Mouse (Mus musculus) T-helper 2 cell (primary cell): ENCODE data around the gene Lats2.
"Not testable (repeated sequence)": the region's sequence is repeated elsewhere in the genome, so short reads cannot be mapped to it uniquely, and the experiment has no call there.

Source experiments
- in situ Hi-C: fragments of 300-600 bp; cut with MboI, MseI; formaldehyde crosslinking; loops from one replicate; pipeline ENCODE4 v1.15.1; 2025; ENCODE audit warnings: high pct_unique_total_duplicates

The Lats2 gene

DNA sequence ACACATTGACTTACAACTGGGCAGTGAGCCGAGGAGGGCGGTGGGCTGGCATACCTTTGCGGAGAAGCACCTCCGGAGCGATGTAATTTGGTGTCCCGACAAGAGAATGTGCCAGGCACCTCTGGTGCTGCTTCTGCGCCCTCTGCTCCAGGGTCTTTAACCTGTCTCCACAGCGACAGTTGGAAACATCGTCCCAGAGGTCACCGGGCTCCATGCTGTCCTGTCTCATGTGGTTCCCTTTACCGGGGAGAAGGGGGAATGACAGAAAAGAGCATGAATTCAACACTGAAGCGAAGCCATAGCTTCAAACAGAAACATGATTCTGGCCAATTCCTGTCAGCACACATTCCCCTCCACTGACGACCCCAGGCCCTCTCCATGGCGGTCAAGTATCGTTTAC lies 62.1 kb downstream of the Lats2 start:
- in situ Hi-C loops: no loop called here

DNA sequence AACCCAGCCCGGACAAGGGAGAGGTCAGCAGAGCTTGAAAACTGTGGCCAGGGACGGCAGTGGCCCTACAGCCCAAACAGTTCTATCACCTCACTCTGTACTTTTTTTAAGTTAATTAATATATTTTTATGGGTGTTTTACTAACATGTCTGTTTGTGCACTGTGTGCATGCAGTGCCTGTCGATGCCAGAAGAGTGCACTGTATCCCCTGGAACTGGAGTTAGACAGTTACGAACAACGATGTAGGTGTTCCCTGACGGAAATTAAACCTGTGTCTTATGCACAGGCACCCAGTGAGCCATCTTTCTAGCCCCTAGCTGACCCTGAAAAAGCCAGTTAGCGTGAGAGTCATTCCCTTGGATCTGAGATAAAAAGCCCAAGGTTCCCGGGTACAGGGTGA lies 62.6 kb downstream of the Lats2 start:
- in situ Hi-C loops: no loop called here

DNA sequence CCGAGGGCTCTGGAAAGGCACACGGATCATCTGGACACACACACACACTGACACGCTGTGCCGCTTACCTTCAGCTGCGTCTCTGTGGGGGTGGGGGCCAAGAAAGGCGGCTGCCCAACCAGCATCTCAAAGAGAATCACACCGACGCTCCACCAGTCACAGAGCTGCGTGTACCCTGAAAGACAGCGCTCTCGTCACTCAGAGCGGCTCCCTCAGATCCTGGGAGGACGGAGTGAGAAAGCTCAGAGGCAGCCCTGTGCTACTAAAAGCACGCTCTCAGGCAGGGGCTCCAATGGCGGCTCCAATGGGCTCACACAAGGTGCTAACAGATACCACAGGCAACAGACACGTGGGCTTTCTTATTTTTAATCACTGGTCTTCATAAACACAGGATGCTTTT lies 63.9 kb downstream of the Lats2 start:
- in situ Hi-C loops: no loop called here

DNA sequence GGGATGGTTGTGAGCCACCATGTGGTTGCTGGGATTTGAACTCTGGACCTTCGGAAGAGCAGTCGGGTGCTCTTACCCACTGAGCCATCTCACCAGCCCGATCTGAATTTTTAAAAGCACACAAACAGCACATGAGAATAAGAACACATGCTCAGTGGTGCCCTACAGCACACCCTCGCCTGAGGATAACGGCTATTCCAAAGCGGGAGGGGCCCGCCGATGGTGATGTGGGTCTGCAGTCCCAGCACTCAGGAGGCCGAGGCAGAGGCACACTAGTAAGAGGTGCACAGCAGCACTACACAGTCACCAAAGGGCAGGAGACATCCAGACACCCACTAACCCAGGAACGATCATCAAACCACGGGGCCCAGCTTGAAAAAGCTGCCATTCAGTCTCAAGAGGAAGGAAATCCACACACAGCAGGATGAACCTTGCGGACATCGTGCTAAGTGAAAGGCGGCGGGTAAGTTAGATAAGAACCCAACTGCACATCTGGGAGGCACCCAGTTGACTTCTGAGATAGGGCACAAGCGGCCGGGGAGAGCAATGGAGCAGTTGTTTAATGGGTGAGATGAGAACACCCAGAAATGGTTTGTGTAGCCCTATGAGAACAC lies 65.6 kb downstream of the Lats2 start:
- in situ Hi-C loops: no loop called here

DNA sequence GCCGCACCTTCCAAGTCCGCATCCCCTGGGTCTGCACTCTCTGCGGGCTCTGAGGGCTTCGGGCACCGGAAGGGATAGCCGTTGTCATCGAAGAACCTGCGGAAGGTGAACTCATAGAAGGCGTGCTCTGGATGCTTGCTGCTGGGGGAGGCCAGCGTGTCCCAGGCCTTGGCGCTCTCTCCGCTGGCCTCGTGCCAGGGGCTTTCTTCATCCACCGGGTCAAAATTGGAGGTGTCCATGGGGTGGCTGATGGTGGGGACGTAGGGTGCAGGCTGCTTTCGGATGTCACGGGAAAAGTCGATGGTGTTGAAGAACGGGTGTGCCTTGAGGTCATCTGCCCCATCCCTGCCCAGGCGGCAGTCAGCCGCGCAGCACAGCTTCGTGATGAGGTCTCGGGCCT lies 66.9 kb downstream of the Lats2 start:
- in situ Hi-C loops: no loop called here

DNA sequence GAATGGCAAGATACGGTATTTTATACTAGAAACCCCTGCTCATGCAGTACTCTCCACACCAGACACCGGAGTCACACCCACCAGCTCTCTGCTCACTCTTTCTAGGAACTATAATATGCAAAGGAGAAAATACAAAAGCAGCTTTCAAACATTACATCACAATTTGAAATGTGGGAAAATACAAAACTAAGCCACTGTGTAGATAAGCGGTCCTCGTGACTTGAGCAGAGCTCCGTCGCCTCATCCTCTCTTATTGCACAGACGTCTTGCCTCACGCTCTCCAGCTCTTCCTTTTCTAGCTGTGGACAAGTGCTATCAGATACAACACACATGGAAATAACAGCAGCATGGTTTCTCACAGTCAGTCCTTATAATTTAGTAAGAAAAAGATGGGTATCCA lies 67.5 kb downstream of the Lats2 start:
- in situ Hi-C loops: no loop called here

DNA sequence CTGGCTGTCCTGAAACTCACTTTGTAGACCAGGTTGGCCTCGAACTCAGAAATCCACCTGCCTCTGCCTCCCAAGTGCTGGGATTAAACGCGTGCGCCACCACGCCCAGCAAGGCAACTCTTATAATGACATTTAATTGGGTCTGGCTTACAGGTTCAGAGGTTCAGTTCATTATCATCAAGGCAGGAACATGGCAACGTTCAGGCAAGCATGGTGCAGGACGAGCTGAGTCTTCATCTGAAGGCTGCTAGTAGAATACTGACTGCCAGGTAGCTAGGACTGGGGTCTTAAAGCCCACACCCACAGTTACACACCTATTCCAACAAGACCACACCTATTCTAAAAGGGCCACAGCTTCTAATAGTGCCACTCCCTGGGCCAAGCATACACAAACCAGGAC lies 70.1 kb downstream of the Lats2 start:
- in situ Hi-C loops: not testable (repeated sequence)

DNA sequence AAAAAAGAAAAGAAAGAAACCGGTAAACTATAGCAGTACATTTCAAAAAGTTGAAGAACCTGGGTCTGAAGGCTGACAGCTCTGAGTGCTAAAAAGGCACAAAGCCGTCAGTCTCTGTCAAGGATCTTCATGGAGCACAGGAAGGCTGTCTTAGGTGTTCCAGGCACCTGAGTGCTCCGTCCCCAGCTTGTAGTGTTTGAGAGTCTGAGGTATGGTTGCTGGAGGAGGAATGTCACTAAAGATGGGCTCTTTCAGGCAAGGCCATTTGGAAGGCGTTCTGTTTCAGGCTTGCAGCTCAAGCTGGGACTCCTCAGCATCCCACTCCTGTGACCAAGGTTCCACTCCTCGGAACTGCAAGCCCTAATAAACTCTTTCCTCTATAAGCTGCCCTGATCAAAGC lies 70.7 kb downstream of the Lats2 start:
- in situ Hi-C loops: no loop called here

DNA sequence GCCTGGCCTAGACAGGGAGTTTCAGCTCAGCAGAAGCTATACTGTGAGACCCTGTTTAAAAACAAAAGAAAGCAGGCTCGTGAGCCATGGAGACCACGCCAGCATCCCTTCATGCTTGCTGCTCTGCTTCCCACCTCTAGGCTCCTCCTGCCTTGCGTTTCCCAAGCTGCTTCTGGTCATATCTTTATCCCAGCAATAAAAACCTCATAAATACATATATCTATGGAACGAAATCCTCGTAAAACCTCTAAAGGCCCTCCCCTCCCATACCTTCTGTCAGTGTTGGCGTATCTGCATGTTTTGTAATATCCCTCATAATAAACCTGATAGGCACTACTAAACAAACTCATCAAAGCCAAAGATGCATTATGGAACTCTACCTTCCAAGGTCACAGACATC lies 71.5 kb downstream of the Lats2 start:
- in situ Hi-C loops: no loop called here

DNA sequence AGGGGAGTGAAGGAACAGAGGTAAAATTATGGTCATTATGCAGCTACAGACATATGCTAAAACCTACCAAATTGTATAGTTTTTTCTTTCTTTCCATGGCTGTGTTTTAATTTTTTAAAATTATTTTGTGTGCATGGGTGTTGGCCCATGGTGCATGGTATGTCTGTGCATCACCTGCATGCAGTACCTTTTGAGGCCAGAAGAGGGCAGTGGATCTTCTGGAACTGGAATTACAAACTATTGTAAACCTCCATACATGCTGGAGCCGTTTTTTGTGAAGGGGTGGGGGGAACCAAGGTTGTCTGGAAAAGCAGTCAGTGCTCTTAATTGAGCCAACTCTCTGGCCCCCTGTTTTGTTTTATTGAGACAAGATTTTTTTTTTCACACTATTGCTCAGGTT lies 73.6 kb downstream of the Lats2 start:
- in situ Hi-C loops: loop anchor here (5.0 kb wide), 1 partner anchor 123 kb away; no protein-coding TSS in a partner anchor

DNA sequence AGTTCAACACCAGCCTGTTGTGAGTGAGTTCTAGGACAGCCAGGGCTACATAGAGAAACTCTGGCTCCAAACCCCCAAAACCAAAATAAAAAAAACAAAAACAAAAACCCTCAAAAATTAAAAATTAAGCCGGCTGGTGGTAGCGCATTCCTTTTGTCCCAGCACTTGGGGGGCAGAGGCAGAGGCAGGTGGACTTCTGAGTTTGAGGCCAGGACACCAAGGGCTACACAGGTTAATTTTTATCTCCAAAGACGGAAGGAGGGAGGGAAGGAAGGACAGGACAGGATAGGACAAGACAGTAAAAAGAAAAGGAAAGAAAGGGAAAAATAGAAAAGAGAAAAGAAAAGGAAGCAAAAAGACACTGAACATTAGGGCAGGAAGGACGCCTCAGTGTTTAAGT lies 75.4 kb downstream of the Lats2 start:
- in situ Hi-C loops: loop anchor here (5.0 kb wide), 1 partner anchor 125 kb away; no protein-coding TSS in a partner anchor

DNA sequence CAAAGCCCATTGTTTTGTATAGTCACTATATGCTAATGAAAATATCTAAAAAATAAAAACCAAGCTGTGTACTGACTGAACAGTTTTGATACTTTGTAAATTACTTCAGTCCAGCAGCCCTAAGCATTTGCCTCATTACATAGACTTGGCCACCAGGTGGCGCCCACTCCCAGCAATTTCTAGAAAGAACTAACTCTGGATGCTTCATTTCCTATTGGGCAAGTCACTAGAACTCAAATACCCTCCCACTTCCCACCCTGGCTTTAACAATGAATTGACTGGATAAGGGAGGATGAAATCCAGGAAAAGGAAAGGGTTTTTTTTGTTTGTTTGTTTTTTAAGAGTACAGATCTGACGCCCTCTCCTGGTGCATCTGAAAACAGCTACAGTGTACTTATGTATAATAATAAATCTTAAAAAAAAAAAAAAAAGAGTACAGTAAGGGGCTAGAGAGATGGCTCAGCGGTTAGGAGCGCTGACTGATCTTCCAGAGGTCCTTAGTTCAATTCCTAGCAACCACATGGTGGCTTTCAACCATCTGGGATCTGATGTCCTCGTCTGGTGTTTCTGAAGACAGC lies 78.1 kb downstream of the Lats2 start:
- in situ Hi-C loops: loop anchor here (5.0 kb wide), 2 partner anchors 127 to 232 kb away; no protein-coding TSS in a partner anchor

DNA sequence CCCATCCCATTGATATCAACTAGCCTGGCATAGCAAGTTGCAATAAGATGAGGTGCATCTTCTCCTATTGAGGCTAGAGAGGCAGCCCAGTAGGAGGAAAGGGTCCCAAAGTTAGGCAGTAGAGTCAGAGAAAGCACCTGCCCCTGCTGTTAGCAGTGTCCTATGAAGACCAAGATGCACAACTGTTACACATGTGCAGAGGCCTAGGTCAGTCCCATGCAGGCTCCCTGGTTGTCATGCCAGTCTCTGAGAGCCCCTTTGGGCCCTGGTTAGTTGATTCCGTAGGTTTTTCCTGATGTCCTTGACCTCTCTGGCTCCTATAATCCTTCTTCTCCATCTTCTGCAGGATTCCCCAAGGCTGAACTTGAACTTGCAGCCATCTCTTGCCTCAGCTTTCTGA lies 78.7 kb downstream of the Lats2 start:
- in situ Hi-C loops: loop anchor here (5.0 kb wide), 1 partner anchor 233 kb away; no protein-coding TSS in a partner anchor

DNA sequence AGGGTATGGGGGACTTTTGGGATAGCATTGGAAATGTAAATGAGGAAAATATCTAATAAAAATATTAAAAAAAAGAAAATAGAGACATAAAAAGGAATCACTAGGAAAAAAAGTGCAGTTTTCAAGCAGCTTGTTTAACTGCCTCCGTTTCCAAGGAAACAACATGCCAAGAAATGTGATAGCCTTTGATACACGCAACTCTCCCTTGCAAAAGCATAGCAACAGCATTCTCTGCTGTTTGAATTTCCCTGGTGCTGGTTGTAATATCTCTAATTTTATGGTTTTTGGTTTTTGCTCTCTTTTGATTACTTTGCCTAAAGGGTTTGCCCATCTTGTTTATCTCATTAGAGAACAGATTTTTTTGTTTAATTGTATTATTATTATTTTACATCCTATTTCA lies 82.7 kb downstream of the Lats2 start:
- in situ Hi-C loops: loop anchor here (5.0 kb wide), 1 partner anchor 237 kb away; no protein-coding TSS in a partner anchor

DNA sequence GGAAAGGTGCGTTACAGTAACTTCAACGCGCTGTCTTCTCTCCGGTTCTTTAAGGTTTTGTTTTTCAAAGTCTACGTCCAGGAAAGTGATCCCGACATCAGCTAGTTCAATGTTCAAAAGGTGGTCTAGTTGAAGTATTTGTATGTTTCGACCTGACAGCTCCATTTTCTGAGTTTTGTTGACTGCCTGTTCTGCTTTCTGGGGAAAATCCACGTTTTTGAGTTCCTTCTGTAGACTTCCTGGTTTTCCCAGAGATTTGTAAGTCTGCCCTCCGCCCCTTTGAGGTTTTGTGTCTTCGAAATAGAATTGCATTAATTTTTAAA lies 92.6 kb downstream of the Lats2 start:
- in situ Hi-C loops: no loop called here

DNA sequence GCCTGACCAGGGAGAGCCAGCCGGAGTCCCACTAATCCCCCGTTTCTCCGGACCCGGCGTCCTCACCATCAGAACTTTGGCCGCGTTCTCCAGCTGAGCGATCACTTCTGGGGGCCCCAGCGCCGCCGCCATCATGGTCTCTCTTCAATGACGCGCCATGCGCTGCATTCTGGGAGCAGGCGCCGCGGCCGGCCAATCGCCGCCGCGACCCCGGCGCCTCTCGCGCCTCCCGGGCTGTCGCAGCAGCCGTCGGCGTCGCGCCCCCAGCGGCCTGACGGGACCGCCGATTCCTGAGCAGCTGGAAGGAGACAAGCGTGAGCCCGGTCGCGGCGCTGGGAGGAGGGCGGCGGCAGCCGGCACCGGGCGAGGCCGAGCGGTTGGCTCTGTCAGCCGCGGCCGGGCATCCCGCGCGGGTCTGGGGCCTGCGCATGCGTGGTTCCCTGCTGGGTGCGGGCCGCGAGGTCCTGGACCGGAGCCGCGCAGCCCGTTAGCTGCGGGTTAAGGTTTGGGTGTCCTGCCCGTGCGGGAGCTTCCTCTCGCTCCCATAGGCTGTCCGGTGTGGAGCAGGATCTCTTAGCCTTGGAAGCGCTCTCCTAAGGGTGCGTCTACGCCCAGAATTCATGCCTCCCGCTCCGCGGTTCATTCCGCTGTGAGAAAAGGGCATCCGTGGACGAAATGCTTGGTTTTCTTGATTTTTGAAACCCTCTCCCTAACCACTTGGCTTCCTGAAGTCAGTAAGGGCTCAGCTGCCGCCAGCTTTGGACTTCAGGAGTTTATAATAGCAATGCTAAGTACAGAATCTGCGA lies 93.2 kb downstream of the Lats2 start, which contains the start of gene Xpo4:
Gene Xpo4, minus strand, starts transcription at position 609 of the 806 bp plus-strand sequence.
- in situ Hi-C loops: no loop called here

DNA sequence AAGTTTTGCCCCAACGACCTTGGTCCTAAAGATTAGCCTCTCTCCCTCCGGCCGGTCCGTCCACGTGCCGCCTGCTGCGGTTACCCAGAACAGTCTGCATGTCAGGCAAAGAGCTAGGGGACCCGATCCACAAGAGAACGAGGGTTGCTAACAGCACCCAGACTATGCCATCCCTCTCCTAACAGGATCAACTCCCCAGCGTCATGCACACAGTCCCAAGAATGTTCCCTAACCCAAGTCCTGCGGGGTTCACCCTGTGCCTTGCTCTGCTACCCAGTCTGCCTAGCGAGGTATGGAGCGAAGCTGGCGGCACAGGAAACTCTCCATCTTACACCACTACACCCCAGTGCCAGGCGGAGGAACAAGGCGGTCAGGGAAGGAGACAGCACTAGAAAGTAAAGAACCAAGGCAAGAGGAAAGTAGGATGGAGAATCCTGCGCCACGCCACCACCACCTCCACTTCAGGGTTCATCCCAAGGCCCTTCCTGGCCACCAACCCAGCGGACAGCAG lies 93.8 kb downstream of the Lats2 start:
- in situ Hi-C loops: no loop called here

DNA sequence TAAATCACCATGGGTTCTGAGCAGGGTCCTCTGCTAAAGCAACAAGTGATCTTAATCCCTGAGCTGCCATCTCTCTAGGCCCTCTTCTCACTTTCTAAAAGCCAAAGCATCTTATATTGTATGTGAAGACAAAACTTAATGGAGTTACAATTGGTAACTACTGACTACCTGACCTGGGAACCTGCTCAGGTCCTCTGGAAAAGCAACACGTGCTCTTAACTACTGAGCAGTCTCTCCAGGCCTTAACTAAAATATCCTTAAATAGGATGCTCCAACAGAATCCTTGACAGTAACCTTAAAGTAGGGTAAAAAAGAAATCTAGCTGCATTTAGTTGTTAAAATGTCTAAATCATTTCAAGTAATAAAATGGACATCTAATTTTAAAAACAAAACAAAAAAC lies 94.6 kb downstream of the Lats2 start:
- in situ Hi-C loops: no loop called here

DNA sequence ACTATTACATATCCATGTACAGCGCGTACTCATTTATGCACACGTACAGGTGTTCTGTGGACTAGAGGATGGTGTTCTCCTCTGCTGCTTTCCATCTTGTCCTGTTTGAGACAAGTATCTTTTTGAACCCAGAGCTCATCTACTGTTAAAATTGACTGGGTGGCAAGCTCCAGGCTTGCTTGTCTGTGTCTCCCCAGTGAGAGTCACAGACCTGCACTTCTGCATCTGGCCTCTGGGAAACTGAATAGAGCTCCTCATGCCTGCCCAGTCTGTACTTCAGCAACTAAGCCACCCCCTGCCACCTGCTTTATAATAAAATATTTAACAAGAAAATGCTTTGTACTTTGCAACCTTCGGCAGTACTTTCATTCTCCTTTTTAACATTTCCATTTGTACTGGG lies 99.9 kb downstream of the Lats2 start:
- in situ Hi-C loops: no loop called here

DNA sequence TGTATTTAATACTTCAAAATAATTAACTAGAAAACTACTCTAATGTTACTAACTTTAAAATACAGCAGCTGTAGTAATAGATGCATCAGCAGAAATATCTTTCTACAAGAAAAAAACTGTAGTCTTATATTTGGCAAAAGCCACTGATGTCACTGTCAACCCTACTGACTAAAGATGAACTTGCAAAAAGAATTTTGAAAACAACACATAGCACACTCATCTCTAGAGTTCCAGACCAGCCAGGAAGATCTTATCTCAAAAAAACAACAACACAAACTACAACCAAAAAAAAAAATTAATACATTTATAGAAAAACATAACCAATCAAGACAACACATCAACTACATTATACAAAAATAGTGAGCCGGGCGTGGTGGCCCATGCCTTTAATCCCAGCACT lies 100.7 kb downstream of the Lats2 start:
- in situ Hi-C loops: no loop called here

DNA sequence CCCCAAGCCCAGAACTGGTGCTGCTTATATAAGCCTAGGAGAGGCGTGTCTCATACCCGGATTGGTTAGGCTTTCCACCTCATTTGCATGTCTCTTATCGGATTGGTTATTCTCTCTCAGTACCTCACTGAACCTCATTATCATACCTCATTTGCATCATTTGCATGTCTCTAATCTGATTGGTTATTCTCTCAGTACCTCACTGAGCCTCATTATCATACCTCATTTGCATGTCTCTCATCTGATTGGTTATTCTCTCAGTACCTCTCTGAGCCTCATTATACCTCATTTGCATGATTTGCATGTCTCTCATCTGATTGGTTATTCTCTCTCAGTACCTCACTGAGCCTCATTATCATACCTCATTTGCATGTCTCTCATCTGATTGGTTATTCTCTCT lies 101.7 kb downstream of the Lats2 start:
- in situ Hi-C loops: not testable (repeated sequence)

DNA sequence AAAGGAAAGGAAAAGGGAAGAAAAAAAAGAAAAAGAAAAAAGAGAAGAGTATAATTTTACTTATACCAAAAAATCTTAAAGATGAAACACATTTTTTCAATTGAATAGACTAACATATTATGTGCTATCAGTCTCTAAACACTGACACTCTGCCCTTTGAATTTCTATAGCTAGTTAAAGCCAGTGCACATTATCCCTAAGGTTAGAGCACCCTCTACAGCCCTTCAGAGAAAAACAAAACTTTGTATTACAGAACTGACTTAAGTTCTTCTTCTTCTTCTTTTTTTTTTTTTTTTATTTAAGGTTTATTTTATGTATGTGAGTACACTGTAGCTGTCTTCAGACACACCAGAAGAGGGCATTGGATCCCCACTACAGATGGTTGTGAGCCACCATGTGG lies 108.7 kb downstream of the Lats2 start:
- in situ Hi-C loops: no loop called here

DNA sequence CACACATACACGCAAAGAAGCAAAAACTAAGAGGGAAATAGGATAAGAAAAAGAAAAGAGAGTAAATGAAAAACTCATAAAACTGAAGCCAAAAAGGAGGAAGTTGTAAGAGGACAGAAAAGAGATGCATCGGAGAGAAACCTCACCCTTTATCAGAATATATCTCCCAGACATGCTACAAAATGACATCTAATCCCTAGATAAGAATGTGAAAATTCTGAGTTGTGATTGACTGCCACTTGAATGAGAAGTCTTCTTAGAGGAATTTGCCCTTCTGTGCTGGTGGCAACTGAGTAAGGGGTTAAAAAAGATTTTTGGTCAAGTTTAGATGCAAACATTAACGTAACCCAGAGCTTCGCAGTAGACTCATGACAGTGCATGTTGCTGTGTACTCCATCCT lies 112.0 kb downstream of the Lats2 start:
- in situ Hi-C loops: no loop called here
